Mouse (Mus musculus) liver, adult (tissue): ENCODE measurements at regions not wholly inside any gene's neighbourhood (a gene's known extent, or its start where the extent isn't known, plus 50 kb on each side); places are given as distances from the start of the nearest gene placed in this dataset.

Source experiments
- GATA4 ChIP-seq: IDR thresholded peaks from 2 replicates; pipeline ENCODE4 v1.6.1; 2014; ENCODE audit warnings: mild to moderate bottlenecking, low read length; ENCODE audit not compliant: insufficient replicate concordance

GRCm38 (mm10) chr11:24395478-24395877 is 317.6 kb downstream of the Bcl11a start:
- TF ChIP-seq GATA4, result no peak

GRCm38 (mm10) chr11:24396911-24397310 is 319.1 kb downstream of the Bcl11a start:
- no peak for TF ChIP-seq GATA4

GRCm38 (mm10) chr11:24397710-24398109 is 319.9 kb downstream of the Bcl11a start:
- TF ChIP-seq GATA4, result no peak

DNA sequence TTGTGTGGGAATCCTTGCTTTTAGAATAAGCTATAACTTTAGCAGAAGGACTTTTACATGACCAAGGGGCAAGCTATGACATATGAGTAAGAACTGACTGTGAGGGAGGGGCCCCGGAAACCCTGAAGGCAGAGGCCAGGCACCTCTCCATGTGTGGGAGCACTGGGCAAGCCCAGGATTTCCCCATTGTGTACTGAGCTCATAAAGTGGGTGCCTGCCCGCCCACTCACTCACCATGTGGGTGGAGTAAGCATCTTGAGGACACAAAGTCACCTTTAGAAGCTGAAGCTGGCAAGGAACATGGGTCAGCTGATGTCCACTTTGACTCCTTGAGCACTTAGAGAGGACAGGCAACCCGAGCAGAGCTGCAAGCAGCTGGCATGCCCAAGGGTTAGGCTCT is 323.3 kb downstream of the Bcl11a start:
- no peak for TF ChIP-seq GATA4

GRCm38 (mm10) chr11:24402127-24402526 is 324.3 kb downstream of the Bcl11a start:
- no peak for TF ChIP-seq GATA4

GRCm38 (mm10) chr11:24414804-24415203 is 336.9 kb downstream of the Bcl11a start:
- no peak for TF ChIP-seq GATA4

- TF ChIP-seq GATA4, result no peak
Observed at GRCm38 (mm10) chr11:24422066-24422775, 344.4 kb downstream of the Bcl11a start.

GRCm38 (mm10) chr11:24423278-24423677 is 345.4 kb downstream of the Bcl11a start:
- TF ChIP-seq GATA4, result no peak

DNA sequence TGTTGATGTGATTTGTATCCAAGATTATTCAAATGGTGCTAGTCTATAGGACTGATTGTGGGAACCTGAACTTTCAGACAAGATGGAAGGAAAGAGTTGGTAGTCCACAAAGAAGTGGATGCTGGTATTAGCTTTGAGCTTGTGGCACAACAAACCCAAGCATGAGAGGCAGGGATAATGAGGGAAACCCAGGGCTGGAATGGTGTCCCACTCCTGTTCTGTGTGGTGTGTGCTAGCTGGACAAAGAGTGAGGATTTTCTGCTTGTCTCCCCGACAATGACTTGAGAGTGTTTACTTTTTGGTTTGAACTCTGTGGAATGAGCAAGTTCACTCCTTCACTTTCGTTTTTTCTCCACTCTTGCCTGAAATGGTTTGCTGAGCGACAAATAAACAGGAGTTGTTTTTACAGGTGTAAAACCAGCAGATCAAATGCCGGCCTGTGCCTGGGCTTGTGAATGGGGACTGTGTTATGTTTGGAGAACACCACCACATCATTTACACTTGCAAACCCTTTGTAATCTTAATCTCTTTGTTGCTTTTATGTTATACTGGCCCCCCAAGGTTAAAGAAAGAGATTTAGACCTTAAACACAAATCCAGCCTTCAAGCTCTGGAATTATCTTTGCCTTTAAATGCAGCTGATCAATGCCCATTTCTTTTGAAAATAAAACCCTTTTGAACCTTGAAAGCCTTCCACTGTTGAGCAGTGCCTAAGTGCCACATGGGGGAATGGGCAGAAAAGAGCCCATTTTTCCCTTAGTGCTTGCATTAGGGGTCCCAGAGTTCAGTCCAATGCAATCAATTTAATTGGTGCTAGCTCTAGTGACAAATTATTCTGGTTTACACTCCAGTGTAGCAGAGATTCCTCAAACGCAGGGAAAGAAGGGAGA is 349.4 kb downstream of the Bcl11a start:
- TF ChIP-seq GATA4, result no peak

DNA sequence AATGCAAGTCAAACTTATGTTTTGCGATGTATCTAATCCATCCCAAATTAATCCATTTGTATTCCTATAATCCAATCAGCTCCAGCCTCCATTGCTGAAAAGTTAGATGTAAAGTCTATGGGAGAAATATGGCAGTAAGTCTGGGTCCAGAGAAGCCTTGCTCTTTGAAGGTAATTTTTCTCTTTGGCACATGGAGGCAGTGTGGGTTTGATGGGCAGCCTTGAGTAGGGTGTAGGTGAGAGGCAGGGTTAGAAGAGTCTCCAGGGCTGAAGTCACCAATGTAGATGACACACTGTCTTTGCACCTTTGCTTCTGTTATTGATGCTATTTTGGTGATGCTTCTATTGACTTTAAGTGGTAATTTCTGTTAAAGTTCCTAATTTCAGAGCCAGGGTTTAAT is 370.8 kb downstream of the Bcl11a start:
- no peak for TF ChIP-seq GATA4

DNA sequence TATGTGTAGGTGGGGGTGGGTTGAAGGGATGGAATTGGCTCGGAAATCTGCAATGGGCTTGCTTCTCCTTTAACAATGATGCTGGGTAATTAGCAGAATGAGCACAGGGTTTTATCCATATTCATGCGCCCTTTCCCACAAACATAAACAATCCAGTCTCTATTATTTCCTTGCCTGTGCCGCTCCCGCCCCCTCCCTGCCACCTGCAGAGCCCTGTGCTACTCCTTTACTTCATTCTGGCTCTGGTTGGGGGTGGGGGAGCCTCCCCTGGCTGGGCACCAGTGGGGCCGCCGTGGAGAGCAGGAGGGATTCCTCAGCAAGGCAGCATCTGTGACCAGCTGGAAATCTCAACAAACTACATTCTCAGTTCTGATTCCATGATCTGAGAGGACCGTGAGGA is 374.4 kb downstream of the Bcl11a start:
- no peak for TF ChIP-seq GATA4

DNA sequence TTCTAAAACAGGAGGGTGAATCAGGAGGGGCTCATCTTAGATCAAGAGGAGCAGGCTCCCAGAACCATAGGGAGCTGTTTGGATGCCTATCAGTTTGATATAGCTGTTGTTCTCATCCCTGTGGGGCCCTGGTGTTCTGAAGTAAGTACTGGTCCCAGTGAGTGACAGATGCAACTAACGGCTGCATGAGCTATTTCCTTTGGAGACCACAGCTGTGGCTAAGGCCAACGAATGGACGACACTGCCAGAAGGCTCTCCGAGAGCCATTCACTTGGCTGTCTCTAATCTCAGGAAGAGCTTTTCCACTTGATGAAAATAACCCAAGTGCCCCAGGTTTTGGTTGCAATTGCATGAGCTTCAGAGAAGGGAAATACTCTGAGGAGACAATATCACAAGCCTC is 386.8 kb downstream of the Bcl11a start:
- no peak for TF ChIP-seq GATA4

GRCm38 (mm10) chr11:24467458-24467857 is 389.6 kb downstream of the Bcl11a start:
- no peak for TF ChIP-seq GATA4

DNA sequence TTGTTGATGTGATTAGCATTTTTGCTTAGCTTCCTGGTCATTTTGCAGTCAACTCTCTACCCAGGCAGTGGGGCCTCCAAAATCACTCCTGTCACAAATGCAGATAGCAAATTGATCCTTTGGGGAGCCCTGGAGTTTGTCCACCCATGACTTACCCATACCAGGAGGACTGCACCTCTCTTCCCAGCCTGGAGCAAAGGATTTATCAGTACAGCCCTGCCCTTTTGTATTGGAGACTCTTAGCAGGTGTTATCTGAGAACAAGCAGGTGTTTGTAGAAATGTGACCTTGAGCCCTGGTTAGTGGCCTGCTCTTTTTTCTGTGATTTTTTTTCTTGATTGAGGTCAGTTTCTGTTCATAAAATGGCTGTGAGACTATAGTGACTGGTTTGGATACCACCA is 392.6 kb downstream of the Bcl11a start:
- no peak for TF ChIP-seq GATA4

GRCm38 (mm10) chr11:24472617-24473367 is 394.9 kb downstream of the Bcl11a start:
- no peak for TF ChIP-seq GATA4
